Mouse (Mus musculus) hindbrain, embryonic 16.5 days (tissue): Measurements from ENCODE around the gene Raver2. TPM values are rescaled to one million over a fixed set of nuclear protein-coding genes. Genes with fewer than 3 reads are reported as not detected.

Experiments
- ATAC-seq: fragments of 200-750 bp; cut with Nextera tagmentation; 2 replicates; pipeline ENCODE4 v1.8.0; 2017; ENCODE audit warnings: moderate TSS enrichment, moderate library complexity
- H3K27ac ChIP-seq: fragments of 300-500 bp; sonication (generic); 2 replicates; pipeline ENCODE4 v1.5.1; 2014; ENCODE audit warnings: low read depth, mild to moderate bottlenecking, control low read depth, low read length, moderate library complexity
- H3K27me3 ChIP-seq: fragments of 300-500 bp; sonication (generic); replicated peaks from 2 replicates; pipeline ENCODE4 v1.6.1; 2014; ENCODE audit warnings: low read length; ENCODE audit not compliant: control insufficient read depth, insufficient read depth
- H3K36me3 ChIP-seq: fragments of 300-500 bp; sonication (generic); 2 replicates; pipeline ENCODE4 v1.6.1; 2014; ENCODE audit warnings: mild to moderate bottlenecking, low read length, moderate library complexity, mixed read lengths; ENCODE audit not compliant: control insufficient read depth, insufficient read depth
- H3K4me1 ChIP-seq: fragments of 300-500 bp; sonication (generic); 2 replicates; pipeline ENCODE4 v1.6.1; 2014; ENCODE audit warnings: low read depth, low read length; ENCODE audit not compliant: control insufficient read depth, insufficient read depth
- H3K4me2 ChIP-seq: fragments of 300-500 bp; sonication (generic); 2 replicates; pipeline ENCODE4 v1.6.1; 2014; ENCODE audit warnings: mild to moderate bottlenecking, low read length, control low read depth, moderate library complexity
- H3K4me3 ChIP-seq: fragments of 300-500 bp; sonication (generic); 2 replicates; pipeline ENCODE4 v1.5.1; 2014; ENCODE audit warnings: mild to moderate bottlenecking, low read length, control low read depth, moderate library complexity
- H3K9ac ChIP-seq: fragments of 300-500 bp; sonication (generic); 2 replicates; pipeline ENCODE4 v1.6.1; 2014; ENCODE audit warnings: low read depth, mild to moderate bottlenecking, control low read depth, low read length, moderate library complexity
- H3K9me3 ChIP-seq: fragments of 300-500 bp; sonication (generic); 2 replicates; pipeline ENCODE4 v1.6.1; 2014; ENCODE audit warnings: mild to moderate bottlenecking, low read length, moderate library complexity; ENCODE audit not compliant: control insufficient read depth
- WGBS: fragments of 180-500 bp; shearing (Covaris S2); extraction: QIAGEN DNeasy Blood & Tissue Kit; methylation state at CpG from one replicate; pipeline ENCODE4 v1.1.7; 2014; 5-methylcytosine and 5-hydroxymethylcytosine counted together
- polyA plus RNA-seq: library from polyadenylated mRNA; unstranded; fragments of >200 nt; fragmentation: Nextera tagmentation; extraction: Ambion mirVana; gene quantifications from 2 replicates; pipeline ENCODE4 v1.2.1, GENCODE M21; 2015

Gene Raver2
- polyA plus RNA-seq, 1 experiment from 2014 or later, result 4.7 TPM

GRCm38 (mm10) chr4:101044149-101044548, 24.6 kb upstream of the Raver2 start:
- Histone ChIP-seq H3K9ac (no peak overlapping the region), H3K36me3 (no peaks in the 10 kb centered on the region), H3K4me1 (no peaks in the 10 kb centered on the region), H3K4me3 (no peak overlapping the region), H3K27me3 (no peaks in the 10 kb centered on the region), H3K9me3 (no peaks in the 10 kb centered on the region), H3K4me2 (no peak overlapping the region), H3K27ac (no peak overlapping the region)
- no peak for ATAC-seq

GRCm38 (mm10) chr4:101046576-101046975, 22.2 kb upstream of the Raver2 start:
- Histone ChIP-seq H3K27me3 (no peaks in the 10 kb centered on the region), H3K27ac (no peak overlapping the region), H3K4me1 (no peaks in the 10 kb centered on the region), H3K36me3 (no peaks in the 10 kb centered on the region), H3K9ac (no peak overlapping the region), H3K4me2 (no peak overlapping the region), H3K9me3 (no peaks in the 10 kb centered on the region), H3K4me3 (no peak overlapping the region)
- 71% methylated on average over 4 of the region's 4 CpGs for WGBS
- no peak for ATAC-seq

GRCm38 (mm10) chr4:101062146-101062545, 6.6 kb upstream of the Raver2 start:
- Histone ChIP-seq H3K9me3 (no peaks in the 10 kb centered on the region; the same call in 1 of the 2 replicates), H3K9ac (no peak overlapping the region), H3K27ac (no peak overlapping the region), H3K27me3 (no peaks in the 10 kb centered on the region), H3K4me3 (no peak overlapping the region), H3K4me1 (no peaks in the 10 kb centered on the region), H3K4me2 (no peak overlapping the region), H3K36me3 (no peaks in the 10 kb centered on the region)
- ATAC-seq, result no peak
- 48% methylated on average over 2 of the region's 2 CpGs for WGBS

- no peak for ATAC-seq
- H3K4me2 ChIP-seq, result no peak overlapping the region
- no peaks in the 10 kb centered on the region; the same call in 1 of the 2 replicates for H3K9me3 ChIP-seq
- no peaks in the 10 kb centered on the region for H3K27me3 ChIP-seq
- H3K4me1 ChIP-seq, result no peaks in the 10 kb centered on the region; the same call in 1 of the 2 replicates
- no peaks in the 10 kb centered on the region for H3K36me3 ChIP-seq
- 56% methylated on average over 5 of the region's 5 CpGs for WGBS
- H3K4me3 ChIP-seq, result no peak overlapping the region
- H3K9ac ChIP-seq, result no peak overlapping the region
- H3K27ac ChIP-seq, result no peak overlapping the region
Measured at GRCm38 (mm10) chr4:101066401-101066800, 2.4 kb upstream of the Raver2 start.

- H3K27ac ChIP-seq, result peak overlapping the region; percentile 48
- peak overlapping the region; percentile 87 for H3K4me3 ChIP-seq
- under 1% methylated on average over 54 of the region's 55 CpGs for WGBS
Measured at GRCm38 (mm10) chr4:101069154-101069971, 580 bp downstream of the Raver2 start.

GRCm38 (mm10) chr4:101071570-101071969, 2.8 kb downstream of the Raver2 start:
- H3K36me3 ChIP-seq, result no peaks in the 10 kb centered on the region
- no peak overlapping the region for H3K9ac ChIP-seq
- H3K27me3 ChIP-seq, result no peaks in the 10 kb centered on the region
- no peaks in the 10 kb centered on the region for H3K9me3 ChIP-seq
- no peaks in the 10 kb centered on the region; the same call in 1 of the 2 replicates for H3K4me1 ChIP-seq
- no peak overlapping the region for H3K4me3 ChIP-seq
- H3K4me2 ChIP-seq, result no peak overlapping the region
- ATAC-seq, result no peak
- H3K27ac ChIP-seq, result no peak overlapping the region
- 86% methylated on average over 4 of the region's 4 CpGs for WGBS

More at GRCm38 (mm10) chr4:101069154-101069971, 580 bp downstream of the Raver2 start:
- Histone ChIP-seq H3K36me3 (no peaks in the 10 kb centered on the region), H3K9ac (peak overlapping the region; percentile 87), H3K4me1 (no peaks in the 10 kb centered on the region; the same call in 1 of the 2 replicates), H3K4me2 (peak overlapping the region; percentile 96), H3K9me3 (no peaks in the 10 kb centered on the region), H3K27me3 (no peaks in the 10 kb centered on the region)
- ATAC-seq, result peak; percentile 66

- ATAC-seq, result no peak
- H3K9me3 ChIP-seq, result no peaks in the 10 kb centered on the region
Measured at GRCm38 (mm10) chr4:101076425-101076824, 7.6 kb downstream of the Raver2 start.

GRCm38 (mm10) chr4:101080016-101080415, 11.2 kb downstream of the Raver2 start:
- no peak for ATAC-seq
- no peak overlapping the region for H3K27ac ChIP-seq
- no peaks in the 10 kb centered on the region for H3K9me3 ChIP-seq
- no peak overlapping the region for H3K4me3 ChIP-seq
- H3K4me1 ChIP-seq, result no peaks in the 10 kb centered on the region; the same call in 1 of the 2 replicates
- H3K9ac ChIP-seq, result no peak overlapping the region
- no peaks in the 10 kb centered on the region for H3K36me3 ChIP-seq
- 68% methylated on average over 3 of the region's 3 CpGs for WGBS
- H3K4me2 ChIP-seq, result no peak overlapping the region
- H3K27me3 ChIP-seq, result no peaks in the 10 kb centered on the region

More at GRCm38 (mm10) chr4:101076425-101076824, 7.6 kb downstream of the Raver2 start:
- Histone ChIP-seq H3K4me3 (no peak overlapping the region), H3K4me1 (no peaks in the 10 kb centered on the region), H3K27me3 (no peaks in the 10 kb centered on the region), H3K9ac (no peak overlapping the region), H3K27ac (no peak overlapping the region), H3K4me2 (no peak overlapping the region), H3K36me3 (no peaks in the 10 kb centered on the region)
- 48% methylated on average over 3 of the region's 3 CpGs for WGBS

GRCm38 (mm10) chr4:101082176-101082888, 13.5 kb downstream of the Raver2 start:
- Histone ChIP-seq H3K4me1 (no peaks in the 10 kb centered on the region; the same call in 1 of the 2 replicates), H3K4me2 (0 out of 2 replicates have a peak overlapping the region, but pooled peaks have one; percentile 5), H3K9ac (no peak overlapping the region), H3K27ac (no peak overlapping the region), H3K9me3 (no peaks in the 10 kb centered on the region), H3K4me3 (no peak overlapping the region), H3K36me3 (no peaks in the 10 kb centered on the region), H3K27me3 (no peaks in the 10 kb centered on the region)
- peak; percentile 76 for ATAC-seq
- WGBS, result 16% methylated on average over 17 of the region's 17 CpGs
